Comparison of ENCODE assay signal across 9 mouse cellular contexts in genomic region chr7:28694423-28694822, GRCm38 (mm10). TPM values are rescaled to one million over a fixed set of nuclear protein-coding genes. Genes with fewer than 3 reads are reported as not detected.
A peak's percentile ranks its signal among the peaks of the same experiment; 100 is the strongest.
DNase-seq lines count a peak whose midpoint lies in the region; ATAC-seq and TF ChIP-seq lines count a peak whose summit lies in the region.
"Had no signal": no experiment of that assay in that cellular context is flagged by ENCODE, and none has a peak within 500 bp of the region (broad histone marks: within the 10 kb centered on the region; RNA-seq: fewer than 3 reads in every experiment).

No protein-coding gene starts in this region.

- no peaks in the 10 kb centered on the region for H3K36me3 ChIP-seq in kidney, embryonic 16.5 days (ENCODE audit: insufficient read depth, low read length)
- no peaks in the 10 kb centered on the region for H3K36me3 ChIP-seq in forebrain, postnatal 0 days (ENCODE audit: insufficient read depth)
- H3K36me3 ChIP-seq in midbrain, embryonic 16.5 days (ENCODE audit: control insufficient read depth, insufficient read depth, low read length): 0 out of 2 replicates have a peak, but pooled peaks cover 2% of the 10 kb centered on the region

- H3K4me2 ChIP-seq in kidney, embryonic 16.5 days (replicated peaks; ENCODE audit: low read depth, low read length): peak overlapping the region; percentile 70
- H3K4me2 ChIP-seq in forebrain, postnatal 0 days (ENCODE audit: low read depth): peak overlapping the region; percentile 83
- H3K4me2 ChIP-seq in midbrain, embryonic 16.5 days (ENCODE audit: low read length): peak overlapping the region; percentile 69

- TF ChIP-seq POLR2A in bone marrow, adult 2 months (IDR thresholded peaks at IDR 0.05; ENCODE audit: borderline replicate concordance, control insufficient read depth, low read depth, low read length): no peak

- H3K27ac ChIP-seq in kidney, embryonic 16.5 days (ENCODE audit: low read length): no peak overlapping the region
- peak overlapping the region; percentile 24; the same call in 1 of the 2 replicates for H3K27ac ChIP-seq in bone marrow, adult 2 months (ENCODE audit: control insufficient read depth, insufficient read depth, low read depth, low read length, poor library complexity)
- no peak overlapping the region for H3K27ac ChIP-seq in forebrain, postnatal 0 days (ENCODE audit: low read depth, low read length)
- no peak overlapping the region for H3K27ac ChIP-seq in midbrain, embryonic 16.5 days (ENCODE audit: low read length)
- H3K27ac ChIP-seq: heart, adult 2 months had no signal

- H3K9ac ChIP-seq in kidney, embryonic 16.5 days (replicated peaks; ENCODE audit: low read length): 0 out of 2 replicates have a peak overlapping the region, but pooled peaks have one; percentile 15
- H3K9ac ChIP-seq in forebrain, postnatal 0 days: no peak overlapping the region
- H3K9ac ChIP-seq in midbrain, embryonic 16.5 days (ENCODE audit: low read depth, low read length): no peak overlapping the region

- H3K27me3 ChIP-seq in kidney, embryonic 16.5 days (ENCODE audit: insufficient read depth, low read length): no peaks in the 10 kb centered on the region
- no peaks in the 10 kb centered on the region for H3K27me3 ChIP-seq in forebrain, postnatal 0 days (ENCODE audit: insufficient read depth, low read length)
- H3K27me3 ChIP-seq in midbrain, embryonic 16.5 days (ENCODE audit: control insufficient read depth, insufficient read depth, low read depth, low read length): no peaks in the 10 kb centered on the region

- TF ChIP-seq CTCF in bone marrow, adult 2 months (IDR thresholded peaks at IDR 0.05; ENCODE audit: control insufficient read depth, insufficient read depth, low read length): no peak
- TF ChIP-seq CTCF in forebrain, postnatal 0 days (IDR thresholded peaks at IDR 0.05; ENCODE audit: low read depth): no peak

- DNase-seq in kidney, postnatal 14 days: no peak
- no peak for DNase-seq in forebrain, postnatal 0 days
- DNase-seq in spleen, adult 12 weeks (ENCODE audit: low spot score): no peak
- no peak for DNase-seq in adrenal gland, adult 8-10 months
- DNase-seq in spleen, postnatal 4 days (ENCODE audit: low spot score in 2 of 2): no peak
- DNase-seq: heart, adult 2 months had no signal

- no peaks in the 10 kb centered on the region for H3K9me3 ChIP-seq in kidney, embryonic 16.5 days (ENCODE audit: low read length)
- H3K9me3 ChIP-seq in forebrain, postnatal 0 days (ENCODE audit: low read length): no peaks in the 10 kb centered on the region
- H3K9me3 ChIP-seq in midbrain, embryonic 16.5 days (replicated peaks; ENCODE audit: control insufficient read depth, low read length, poor library complexity, severe bottlenecking): no peaks in the 10 kb centered on the region

- WGBS in kidney, embryonic 16.5 days: 6% methylated on average over 14 of the region's 14 CpGs
- 16% methylated on average over 14 of the region's 14 CpGs for WGBS in bone marrow, adult 2 months
- WGBS in forebrain, postnatal 0 days: 7% methylated on average over 14 of the region's 14 CpGs
- 7% methylated on average over 14 of the region's 14 CpGs for WGBS in midbrain, embryonic 16.5 days

- ATAC-seq in kidney, embryonic 16.5 days (ENCODE audit: low FRiP score, low TSS enrichment): no peak
- ATAC-seq in forebrain, postnatal 0 days: no peak
- no peak for ATAC-seq in midbrain, embryonic 16.5 days

- peak overlapping the region; percentile 51 for H3K4me3 ChIP-seq in kidney, embryonic 16.5 days (ENCODE audit: low read length)
- peak overlapping the region; percentile 46 for H3K4me3 ChIP-seq in bone marrow, adult 2 months (replicated peaks; ENCODE audit: control insufficient read depth, low read depth, low read length)
- peak overlapping the region; percentile 62; the same call in 1 of the 2 replicates for H3K4me3 ChIP-seq in forebrain, postnatal 0 days (ENCODE audit: low read depth, low read length)
- no peak overlapping the region; the same call in 1 of the 2 replicates for H3K4me3 ChIP-seq in midbrain, embryonic 16.5 days (ENCODE audit: low read depth, low read length)
- H3K4me3 ChIP-seq: heart, adult 2 months had no signal

- H3K4me1 ChIP-seq in kidney, embryonic 16.5 days (ENCODE audit: insufficient read depth, low read length): peaks cover 16% of the 10 kb centered on the region; the same call in 1 of the 2 replicates
- H3K4me1 ChIP-seq in bone marrow, adult 2 months (ENCODE audit: control insufficient read depth, insufficient read depth, low read length): no peaks in the 10 kb centered on the region
- H3K4me1 ChIP-seq in forebrain, postnatal 0 days (ENCODE audit: insufficient read depth): no peaks in the 10 kb centered on the region
- H3K4me1 ChIP-seq in midbrain, embryonic 16.5 days (ENCODE audit: control insufficient read depth, insufficient read depth, low read length): peaks cover 5% of the 10 kb centered on the region

RNA-seq across cellular contexts. Expression of gene Fbxo27, which starts 1.8 kb away (rescaled TPM):
- 7.0 and 7.2 TPM in 2 replicates for polyA plus RNA-seq in kidney, embryonic 16.5 days (2015; fragmentation: Nextera tagmentation; extraction: Ambion mirVana)
- 1.5 TPM in 1 of 2 replicates, not detected in the other for polyA plus RNA-seq in bone marrow, adult 2 months (2011; ENCODE audit: insufficient read depth, insufficient read length, low replicate concordance, missing spikeins)
- total RNA-seq in forebrain, postnatal 0 days (2014; rRNA removed): 7.4 and 8.2 TPM in 2 replicates
- 9.0 and 10.0 TPM in 2 replicates for polyA plus RNA-seq in forebrain, postnatal 0 days (2015; fragmentation: Nextera tagmentation; extraction: Ambion mirVana)
- polyA plus RNA-seq in midbrain, embryonic 16.5 days (2015; fragmentation: Nextera tagmentation; extraction: Ambion mirVana): 15.1 and 17.3 TPM in 2 replicates
- 1 to 10 TPM; 2.5 to 3.4 (median 3.1) TPM for total RNA-seq in adrenal gland, adult 8-10 months (2022)

RNA-seq across cellular contexts. Expression of gene Fbxo17, which starts 22.2 kb away (rescaled TPM):
- polyA plus RNA-seq in kidney, embryonic 16.5 days (2015; fragmentation: Nextera tagmentation; extraction: Ambion mirVana): 9.4 and 9.9 TPM in 2 replicates
- 1.4 and 3.3 TPM in 2 replicates for polyA plus RNA-seq in bone marrow, adult 2 months (2011; ENCODE audit: insufficient read depth, insufficient read length, low replicate concordance, missing spikeins)
- total RNA-seq in forebrain, postnatal 0 days (2014; rRNA removed): 2.8 and 4.6 TPM in 2 replicates
- polyA plus RNA-seq in forebrain, postnatal 0 days (2015; fragmentation: Nextera tagmentation; extraction: Ambion mirVana): 4.2 and 4.5 TPM in 2 replicates
- 3.2 and 5.2 TPM in 2 replicates for polyA plus RNA-seq in midbrain, embryonic 16.5 days (2015; fragmentation: Nextera tagmentation; extraction: Ambion mirVana)
- 1 to 10 TPM; 4.5 to 9.9 (median 6.9) TPM for total RNA-seq in adrenal gland, adult 8-10 months (2022)

RNA-seq across cellular contexts. Expression of gene Mrps12, which starts 47.2 kb away (rescaled TPM):
- 141 and 143 TPM in 2 replicates for polyA plus RNA-seq in kidney, embryonic 16.5 days (2015; fragmentation: Nextera tagmentation; extraction: Ambion mirVana)
- 46.5 and 85.1 TPM in 2 replicates for polyA plus RNA-seq in bone marrow, adult 2 months (2011; ENCODE audit: insufficient read depth, insufficient read length, low replicate concordance, missing spikeins)
- 48.6 and 78.0 TPM in 2 replicates for total RNA-seq in forebrain, postnatal 0 days (2014; rRNA removed)
- 101 and 119 TPM in 2 replicates for polyA plus RNA-seq in forebrain, postnatal 0 days (2015; fragmentation: Nextera tagmentation; extraction: Ambion mirVana)
- 95.8 and 99.4 TPM in 2 replicates for polyA plus RNA-seq in midbrain, embryonic 16.5 days (2015; fragmentation: Nextera tagmentation; extraction: Ambion mirVana)
- total RNA-seq in adrenal gland, adult 8-10 months (2022): 10 to 100 TPM; 76.5 to 92.2 (median 83.3) TPM

RNA-seq across cellular contexts. Expression of gene Sars2, which starts 47.4 kb away (rescaled TPM):
- 32.8 and 34.2 TPM in 2 replicates for polyA plus RNA-seq in kidney, embryonic 16.5 days (2015; fragmentation: Nextera tagmentation; extraction: Ambion mirVana)
- polyA plus RNA-seq in bone marrow, adult 2 months (2011; ENCODE audit: insufficient read depth, insufficient read length, low replicate concordance, missing spikeins): 7.3 and 11.9 TPM in 2 replicates
- total RNA-seq in forebrain, postnatal 0 days (2014; rRNA removed): 12.6 and 15.1 TPM in 2 replicates
- polyA plus RNA-seq in forebrain, postnatal 0 days (2015; fragmentation: Nextera tagmentation; extraction: Ambion mirVana): 14.3 and 16.1 TPM in 2 replicates
- 15.6 and 16.4 TPM in 2 replicates for polyA plus RNA-seq in midbrain, embryonic 16.5 days (2015; fragmentation: Nextera tagmentation; extraction: Ambion mirVana)
- total RNA-seq in adrenal gland, adult 8-10 months (2022): 10 to 100 TPM; 18.0 to 26.2 (median 20.3) TPM
